Mouse (Mus musculus) naive thymus-derived CD4-positive, alpha-beta T cell, adult 2 months (primary cell): Measurements from ENCODE around the gene Gpt2.

Source experiments
- DNase-seq: peaks from one replicate; pipeline ENCODE4 v3.0.0-alpha.2; 2011; ENCODE audit warnings: low read depth

Gpt2 gene

GRCm38 (mm10) chr8:85528959-85529358 is 36.6 kb downstream of the Gpt2 start:
- no peak for DNase-seq

DNA sequence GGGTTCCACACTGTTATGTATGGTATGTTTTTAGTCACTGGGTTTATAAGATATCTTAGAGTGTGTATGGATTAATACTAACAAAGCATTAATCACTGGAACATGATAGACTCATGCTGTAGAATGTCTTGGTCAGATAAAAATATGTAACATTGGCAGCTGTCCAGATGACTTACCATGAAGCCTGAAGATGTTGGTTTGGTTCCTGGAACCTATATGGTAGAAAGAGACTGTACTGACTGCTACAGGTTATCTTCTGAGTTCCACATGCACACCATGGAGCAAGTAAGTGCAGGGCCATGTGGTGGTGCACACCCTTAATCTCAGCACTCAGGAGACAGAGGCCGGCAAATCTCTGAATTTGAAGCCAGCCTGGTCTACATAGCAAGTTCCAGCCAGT is 38.3 kb downstream of the Gpt2 start:
- no peak for DNase-seq

GRCm38 (mm10) chr8:85531471-85531870 is 39.1 kb downstream of the Gpt2 start:
- DNase-seq, result no peak

- no peak for DNase-seq
Measured at GRCm38 (mm10) chr8:85532843-85533242, 40.5 kb downstream of the Gpt2 start.

DNA sequence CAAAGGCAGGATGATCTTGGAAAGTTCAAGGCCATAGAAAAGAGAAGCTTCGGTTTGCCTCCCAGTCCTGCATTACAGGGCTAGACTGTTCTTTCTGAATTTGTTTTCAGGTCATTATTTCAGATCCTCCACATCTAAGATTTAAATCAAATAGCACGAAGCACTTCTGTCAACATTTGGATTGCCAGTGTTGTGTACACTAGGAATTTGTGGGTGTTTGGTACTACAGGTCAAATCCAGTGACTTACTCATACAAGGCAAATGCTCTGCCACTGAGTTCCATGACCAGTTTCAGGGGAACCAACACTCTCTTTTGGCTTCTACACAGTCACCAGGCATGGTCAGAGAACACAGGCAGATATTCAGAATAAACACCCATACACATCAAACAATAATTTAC is 41.1 kb downstream of the Gpt2 start:
- DNase-seq, result no peak

DNA sequence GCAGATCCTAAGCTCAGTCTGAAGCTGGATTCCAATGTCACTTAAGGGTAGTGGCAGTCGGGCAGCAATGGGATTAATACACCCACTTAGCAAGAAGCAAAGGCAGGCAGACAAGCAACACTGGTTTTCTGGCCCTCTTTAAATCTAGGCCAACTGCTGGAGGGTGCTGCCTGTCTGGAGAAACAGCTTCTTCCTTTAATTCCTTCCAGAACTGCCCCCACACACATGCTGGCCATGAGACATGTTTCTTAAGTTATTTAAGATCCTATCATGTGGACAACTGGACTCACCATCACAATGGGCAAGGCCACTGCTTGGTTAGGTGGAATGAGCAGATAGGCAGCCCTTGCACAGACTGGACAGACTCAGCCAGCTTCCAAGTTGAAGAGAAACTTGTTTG is 41.8 kb downstream of the Gpt2 start:
- DNase-seq, result no peak

- DNase-seq, result no peak
Measured at GRCm38 (mm10) chr8:85536332-85536731, 44.0 kb downstream of the Gpt2 start.

- no peak for DNase-seq
Measured at GRCm38 (mm10) chr8:85551934-85552333, 59.6 kb downstream of the Gpt2 start.

DNA sequence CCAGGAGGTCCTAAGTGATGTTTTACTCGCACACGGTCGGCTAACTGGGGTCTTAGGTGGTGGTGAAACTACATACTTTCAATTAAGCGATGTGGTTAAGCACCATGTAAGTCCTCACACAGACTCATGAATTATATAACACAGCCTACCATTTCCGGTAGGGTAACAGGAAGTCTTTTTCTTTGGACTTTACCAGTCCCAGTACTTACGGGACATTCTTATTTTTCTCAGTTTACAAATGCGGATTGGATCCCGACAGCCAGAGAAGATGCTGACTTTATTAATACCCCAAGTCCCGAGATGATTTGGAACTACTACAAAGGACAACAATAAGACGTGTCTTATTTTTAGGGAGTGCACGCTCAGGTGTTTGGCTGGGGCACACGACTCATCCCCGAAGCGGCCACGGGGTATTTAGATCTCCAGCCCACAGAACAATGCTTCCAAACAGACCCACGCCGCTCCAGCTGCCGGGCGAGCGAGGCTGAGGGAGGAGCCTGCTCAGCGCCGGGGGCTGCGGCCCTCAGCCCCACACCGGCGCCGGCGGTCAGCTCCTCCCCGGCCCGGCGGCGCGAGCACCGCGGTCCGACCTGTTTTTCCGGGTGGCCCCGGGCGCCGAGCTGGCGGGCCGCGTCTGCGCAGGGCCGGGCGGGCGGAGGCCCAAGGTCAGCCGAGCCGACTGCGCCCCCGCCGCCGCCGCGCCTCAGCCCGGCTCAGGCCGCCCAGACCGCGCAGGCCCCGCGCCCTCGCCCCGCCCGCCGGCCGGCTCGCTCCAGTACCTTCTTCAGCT is 62.2 kb downstream of the Gpt2 start:
- DNase-seq, result peak; percentile 78

- DNase-seq, result peak; percentile 97
Measured at GRCm38 (mm10) chr8:85555181-85556145, 63.1 kb downstream of the Gpt2 start, which contains the start of gene Dnaja2. TSS of gene Dnaja2 (minus strand) at chr8:85555344.

GRCm38 (mm10) chr8:85556986-85557600 is 64.7 kb downstream of the Gpt2 start:
- DNase-seq, result no peak

- no peak for DNase-seq
Measured at GRCm38 (mm10) chr8:85557601-85557986, 65.2 kb downstream of the Gpt2 start.

- DNase-seq, result no peak
Measured at GRCm38 (mm10) chr8:85559201-85559600, 66.8 kb downstream of the Gpt2 start.

- DNase-seq, result no peak
Measured at GRCm38 (mm10) chr8:85559966-85560365, 67.6 kb downstream of the Gpt2 start.

GRCm38 (mm10) chr8:85563336-85563735 is 71.0 kb downstream of the Gpt2 start:
- no peak for DNase-seq

- no peak for DNase-seq
Measured at GRCm38 (mm10) chr8:85565186-85565585, 72.8 kb downstream of the Gpt2 start.

DNA sequence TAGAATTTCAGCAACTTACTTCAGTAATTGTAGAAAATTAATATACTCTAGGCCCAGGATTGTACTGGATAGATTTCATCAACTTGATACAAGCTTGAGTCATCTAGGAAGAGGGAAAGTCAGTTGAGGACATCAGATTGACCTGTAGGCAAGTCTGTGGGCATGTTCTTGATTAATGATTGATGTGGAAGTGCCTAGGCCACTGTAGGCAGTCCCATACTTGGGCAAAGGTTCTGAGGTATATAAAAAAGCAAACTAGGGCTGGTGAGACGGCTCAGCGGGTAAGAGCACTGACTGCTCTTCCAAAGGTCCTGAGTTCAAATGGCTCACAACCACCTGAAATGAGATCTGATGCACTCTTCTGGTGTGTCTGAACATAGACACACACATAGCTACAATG is 75.4 kb downstream of the Gpt2 start:
- DNase-seq, result no peak

- DNase-seq, result no peak
Measured at GRCm38 (mm10) chr8:85570466-85570865, 78.1 kb downstream of the Gpt2 start.

DNA sequence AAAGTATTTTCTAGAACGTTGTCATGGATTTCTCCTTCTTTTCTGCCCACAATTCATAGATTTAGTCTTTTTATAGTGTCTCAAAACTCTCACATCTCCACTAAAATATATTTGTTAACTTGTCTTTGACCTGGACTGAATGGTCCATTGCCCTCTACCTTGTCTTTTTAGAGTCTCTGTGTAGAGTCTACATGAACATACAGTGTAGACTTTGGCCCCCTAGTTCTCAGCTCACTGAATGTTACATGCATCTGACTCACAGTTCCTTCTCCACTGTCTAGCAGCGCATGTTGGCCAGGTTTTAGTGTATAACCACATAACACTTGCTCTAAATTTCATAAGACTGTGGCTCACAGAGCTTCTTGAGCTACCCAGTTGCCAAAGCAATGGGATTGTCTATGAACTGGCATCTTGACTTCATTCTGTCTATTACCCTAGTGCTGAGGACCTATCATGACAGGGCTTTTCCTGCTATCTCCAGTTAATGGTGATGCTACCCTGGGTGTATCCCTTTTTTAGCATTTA is 81.7 kb downstream of the Gpt2 start:
- DNase-seq, result no peak
